Mouse (Mus musculus) midbrain, embryonic 14.5 days (tissue): Measurements from ENCODE around the gene Rhox6. TPM values are rescaled to one million over a fixed set of nuclear protein-coding genes. Genes with fewer than 3 reads are reported as not detected.

ENCODE experiments used
- polyA plus RNA-seq: library from polyadenylated mRNA; unstranded; fragments of >200 nt; fragmentation: Nextera tagmentation; extraction: Ambion mirVana; gene quantifications from 2 replicates; pipeline ENCODE4 v1.2.1, GENCODE M21; 2014

Gene Rhox6
- polyA plus RNA-seq, 1 experiment from 2014 or later, result not detected

Other genes starting within 250 kb of the Rhox6 start
- not detected in 2 replicates for gene Rhox3f, start 245.9 kb upstream of the Rhox6 start, polyA plus RNA-seq
- not detected in 2 replicates for gene Rhox4f, start 219.2 kb upstream of the Rhox6 start, polyA plus RNA-seq
- not detected in 2 replicates for gene Rhox3g, start 198.3 kb upstream of the Rhox6 start, polyA plus RNA-seq
- not detected in 2 replicates for gene Rhox2g, start 183.4 kb upstream of the Rhox6 start, polyA plus RNA-seq
- gene Rhox4g, start 175.6 kb upstream of the Rhox6 start, polyA plus RNA-seq, result not detected in 2 replicates
- gene Rhox3h, start 158.1 kb upstream of the Rhox6 start, polyA plus RNA-seq, result not detected in 2 replicates
- gene Rhox2h, start 153.6 kb upstream of the Rhox6 start, polyA plus RNA-seq, result not detected in 2 replicates
- 0.38 TPM in 1 of 2 replicates, not detected in the other for gene Rhox5, start 22.1 kb upstream of the Rhox6 start, polyA plus RNA-seq
- gene Rhox7a, start 4.8 kb downstream of the Rhox6 start, polyA plus RNA-seq, result not detected in 2 replicates
- 0.30 TPM in 1 of 2 replicates, not detected in the other for gene Rhox8, start 52.0 kb downstream of the Rhox6 start, polyA plus RNA-seq
- gene Rhox7b, start 70.3 kb downstream of the Rhox6 start, polyA plus RNA-seq, result not detected in 2 replicates
- gene Rhox9, start 74.9 kb downstream of the Rhox6 start, polyA plus RNA-seq, result not detected in 2 replicates
- gene Btg1-ps1, start 191.9 kb downstream of the Rhox6 start, polyA plus RNA-seq, result not detected in 2 replicates
- not detected in 2 replicates for gene Btg1-ps2, start 216.2 kb downstream of the Rhox6 start, polyA plus RNA-seq
- not detected in 2 replicates for gene Rhox10, start 239.6 kb downstream of the Rhox6 start, polyA plus RNA-seq